Mouse (Mus musculus): ENCODE measurements around the gene Polr3a. TPM values are rescaled to one million over a fixed set of nuclear protein-coding genes. Genes with fewer than 3 reads are reported as not detected.
"Not testable (repeated sequence)": the region's sequence is repeated elsewhere in the genome, so short reads cannot be mapped to it uniquely, and the experiment has no call there.

The Polr3a gene
- polyA plus RNA-seq, 1 experiment from 2014 or later: 5.1 TPM

DNA sequence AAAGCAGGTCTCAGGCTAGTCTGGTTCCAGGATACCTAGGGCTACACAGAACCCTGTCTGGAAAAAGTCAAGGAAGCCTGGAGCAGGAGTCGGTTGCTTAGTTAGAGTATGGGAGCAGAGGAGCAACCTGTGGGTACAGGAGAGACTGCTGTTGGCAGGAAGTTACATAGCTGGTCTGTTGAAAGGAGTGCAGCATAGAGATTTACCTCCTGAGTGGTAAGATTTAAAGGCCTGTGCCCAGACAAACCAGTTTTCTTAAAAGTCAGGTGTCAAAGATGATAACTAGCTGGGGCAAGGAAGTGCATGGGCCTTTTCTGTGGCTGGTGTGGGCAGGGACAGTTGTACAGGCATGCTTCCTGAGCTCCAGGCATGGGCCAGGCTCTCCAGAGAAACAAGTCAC lies 10.6 kb upstream of the Polr3a start:
- Histone ChIP-seq H3K9ac (ENCODE audit: low read depth, low read length) (no peak overlapping the region), H3K9me3 (ENCODE audit: control insufficient read depth) (no peaks in the 10 kb centered on the region), H3K4me2 (replicated peaks; ENCODE audit: low read depth) (no peak overlapping the region), H3K4me3 (ENCODE audit: low read depth, low read length) (no peak overlapping the region), H3K27ac (ENCODE audit: low read depth, low read length) (no peak overlapping the region), H3K36me3 (ENCODE audit: control insufficient read depth, insufficient read depth) (peaks cover 69% of the 10 kb centered on the region), H3K4me1 (replicated peaks; ENCODE audit: control insufficient read depth, insufficient read depth, low read length) (no peaks in the 10 kb centered on the region), H3K27me3 (replicated peaks; ENCODE audit: control insufficient read depth, insufficient read depth, low read length) (no peaks in the 10 kb centered on the region)
- TF ChIP-seq CTCF (IDR thresholded peaks at IDR 0.05; ENCODE audit: low read depth): no peak
- no peak for ATAC-seq
- WGBS: 76% methylated on average over 1 of the region's 1 CpGs

DNA sequence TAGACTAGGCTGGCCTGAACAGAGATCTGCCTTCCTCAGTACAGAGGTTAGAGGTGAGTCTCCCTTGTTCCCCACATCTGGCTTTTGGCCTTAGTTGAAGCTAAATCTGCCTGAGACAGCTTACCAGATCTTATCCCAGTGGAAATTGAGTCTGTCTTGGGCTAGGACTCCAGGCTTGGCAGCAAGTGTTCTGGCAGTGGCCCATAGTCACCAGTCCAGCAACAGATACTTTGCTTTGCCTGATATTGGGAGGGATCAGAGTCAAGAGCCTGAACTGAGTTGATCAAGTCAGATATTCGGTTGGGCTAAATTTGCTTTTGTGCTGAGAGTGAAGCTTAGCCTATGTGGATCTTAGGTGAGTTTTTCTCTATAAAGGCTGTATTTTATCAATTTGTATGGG lies 9.6 kb upstream of the Polr3a start:
- H3K4me2 ChIP-seq (replicated peaks; ENCODE audit: low read depth): no peak overlapping the region
- H3K36me3 ChIP-seq (ENCODE audit: control insufficient read depth, insufficient read depth): peaks cover 74% of the 10 kb centered on the region
- 95% methylated on average over 1 of the region's 1 CpGs for WGBS
- no peak overlapping the region for H3K9ac ChIP-seq (ENCODE audit: low read depth, low read length)
- no peak for ATAC-seq
- H3K27ac ChIP-seq (ENCODE audit: low read depth, low read length): no peak overlapping the region; the same call in 1 of the 2 replicates
- H3K4me3 ChIP-seq (ENCODE audit: low read depth, low read length): no peak overlapping the region
- peaks cover 3% of the 10 kb centered on the region; the same call in 1 of the 2 replicates for H3K4me1 ChIP-seq (replicated peaks; ENCODE audit: control insufficient read depth, insufficient read depth, low read length)
- TF ChIP-seq CTCF (IDR thresholded peaks at IDR 0.05; ENCODE audit: low read depth): no peak
- no peaks in the 10 kb centered on the region for H3K9me3 ChIP-seq (ENCODE audit: control insufficient read depth)
- H3K27me3 ChIP-seq (replicated peaks; ENCODE audit: control insufficient read depth, insufficient read depth, low read length): no peaks in the 10 kb centered on the region

DNA sequence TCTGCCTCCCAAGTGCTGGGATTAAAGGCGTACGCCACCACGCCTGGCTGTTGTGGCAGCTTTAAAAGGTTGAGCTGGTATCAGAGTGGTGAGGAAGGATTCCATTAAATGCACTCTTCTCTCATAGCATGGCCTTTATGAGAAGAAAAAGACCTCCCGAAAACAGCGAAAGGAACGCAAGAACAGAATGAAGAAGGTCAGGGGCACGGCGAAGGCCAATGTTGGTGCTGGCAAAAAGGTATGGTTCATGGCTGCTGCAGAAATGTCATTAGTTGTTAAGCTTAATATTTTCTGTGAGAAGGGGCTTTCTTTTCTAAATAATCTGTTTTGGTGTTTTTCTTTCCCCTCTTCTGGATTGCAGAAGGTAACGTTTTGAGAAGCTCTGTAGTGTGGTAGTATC lies 6.4 kb upstream of the Polr3a start:
- H3K27ac ChIP-seq (ENCODE audit: low read depth, low read length): no peak overlapping the region
- no peak for TF ChIP-seq CTCF (IDR thresholded peaks at IDR 0.05; ENCODE audit: low read depth)
- H3K9me3 ChIP-seq (ENCODE audit: control insufficient read depth): no peaks in the 10 kb centered on the region
- H3K27me3 ChIP-seq (replicated peaks; ENCODE audit: control insufficient read depth, insufficient read depth, low read length): no peaks in the 10 kb centered on the region
- no peak overlapping the region for H3K4me2 ChIP-seq (replicated peaks; ENCODE audit: low read depth)
- no peak overlapping the region for H3K4me3 ChIP-seq (ENCODE audit: low read depth, low read length)
- 79% methylated on average over 9 of the region's 9 CpGs for WGBS
- H3K36me3 ChIP-seq (ENCODE audit: control insufficient read depth, insufficient read depth): peaks cover 58% of the 10 kb centered on the region
- no peak overlapping the region for H3K9ac ChIP-seq (ENCODE audit: low read depth, low read length)
- H3K4me1 ChIP-seq (replicated peaks; ENCODE audit: control insufficient read depth, insufficient read depth, low read length): peaks cover 3% of the 10 kb centered on the region; the same call in 1 of the 2 replicates
- no peak for ATAC-seq

DNA sequence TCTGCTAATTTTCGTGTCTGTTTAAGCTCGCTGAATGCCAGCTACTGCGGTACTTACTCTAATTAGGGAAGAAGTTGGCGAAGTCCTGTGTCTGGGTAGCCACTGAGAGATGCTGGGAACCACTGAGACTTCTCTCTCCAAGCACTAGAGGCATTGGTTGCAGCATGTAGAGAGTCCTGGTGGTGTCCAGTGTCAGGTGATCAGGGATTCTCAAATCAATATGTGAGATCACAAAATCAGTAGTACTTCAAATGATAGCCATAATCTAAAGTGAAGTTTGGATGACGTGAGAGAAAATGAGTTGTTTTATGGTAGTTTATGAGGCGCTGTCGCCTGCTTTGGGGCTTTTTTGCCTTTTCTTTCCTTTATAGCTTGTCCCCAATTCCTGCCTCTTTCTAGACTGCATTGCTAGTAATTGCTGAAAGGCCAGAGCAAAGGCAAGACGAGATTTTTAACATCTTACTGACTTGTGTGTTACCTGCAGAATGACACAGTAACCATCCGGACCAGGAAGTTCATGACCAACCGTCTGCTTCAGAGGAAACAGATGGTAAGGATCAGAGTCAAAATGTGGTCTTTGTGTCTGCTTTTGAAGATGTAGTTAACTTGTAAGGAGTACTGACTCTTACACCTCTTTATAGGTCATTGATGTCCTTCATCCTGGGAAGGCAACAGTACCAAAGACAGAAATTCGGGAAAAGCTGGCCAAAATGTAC lies 4.6 kb upstream of the Polr3a start:
- peak overlapping the region; percentile 77 for H3K4me2 ChIP-seq (replicated peaks; ENCODE audit: low read depth)
- no peak for TF ChIP-seq CTCF (IDR thresholded peaks at IDR 0.05; ENCODE audit: low read depth)
- H3K36me3 ChIP-seq (ENCODE audit: control insufficient read depth, insufficient read depth): peaks cover 41% of the 10 kb centered on the region
- peaks cover 3% of the 10 kb centered on the region; the same call in 1 of the 2 replicates for H3K4me1 ChIP-seq (replicated peaks; ENCODE audit: control insufficient read depth, insufficient read depth, low read length)
- no peak for ATAC-seq
- peak overlapping the region; percentile 82 for H3K27ac ChIP-seq (ENCODE audit: low read depth, low read length)
- WGBS: 4% methylated on average over 11 of the region's 11 CpGs
- H3K4me3 ChIP-seq (ENCODE audit: low read depth, low read length): peak overlapping the region; percentile 84
- H3K9me3 ChIP-seq (ENCODE audit: control insufficient read depth): no peaks in the 10 kb centered on the region
- peak overlapping the region; percentile 93 for H3K9ac ChIP-seq (ENCODE audit: low read depth, low read length)
- H3K27me3 ChIP-seq (replicated peaks; ENCODE audit: control insufficient read depth, insufficient read depth, low read length): no peaks in the 10 kb centered on the region

DNA sequence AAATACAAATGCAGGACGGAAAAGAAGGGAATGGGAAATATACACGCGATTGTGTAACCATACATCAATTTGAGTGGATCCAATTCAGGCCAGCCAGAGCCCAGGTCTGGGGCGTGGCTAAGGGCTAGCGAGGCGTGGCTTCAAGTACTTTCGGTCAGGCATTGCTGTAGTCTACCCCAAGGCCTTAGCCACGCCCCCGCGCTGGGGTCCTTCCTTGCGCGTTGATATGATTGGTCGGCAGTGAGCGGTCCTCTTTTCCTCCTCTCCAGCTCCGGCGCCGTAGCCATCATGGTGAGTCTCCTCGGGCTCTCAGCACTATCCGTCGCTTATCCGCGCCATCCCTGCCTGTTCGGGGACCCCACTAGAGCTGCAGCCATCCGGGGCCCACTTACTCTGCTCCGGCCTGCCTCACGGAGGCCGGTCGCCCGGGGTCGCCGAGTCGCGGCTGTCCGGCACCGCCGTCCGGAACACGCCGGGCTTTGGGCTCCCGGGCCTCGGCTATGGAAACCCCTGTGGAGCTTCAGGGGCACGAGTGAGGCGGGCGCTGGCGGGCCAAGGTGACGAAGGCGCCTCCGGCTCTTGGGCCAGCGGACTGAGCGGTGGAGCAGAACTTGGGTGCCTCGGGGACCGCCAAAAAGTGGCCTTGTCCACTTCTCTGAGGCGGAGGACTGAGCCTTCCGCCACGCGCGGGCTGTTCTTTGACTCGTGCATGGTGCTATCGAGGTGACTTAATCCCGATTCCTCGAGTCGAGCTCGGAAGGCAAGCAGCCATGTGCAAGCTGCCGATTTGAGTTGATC lies 3.8 kb upstream of the Polr3a start:
- no peak for TF ChIP-seq CTCF (IDR thresholded peaks at IDR 0.05; ENCODE audit: low read depth)
- peak overlapping the region; percentile 82 for H3K27ac ChIP-seq (ENCODE audit: low read depth, low read length)
- peaks cover 33% of the 10 kb centered on the region for H3K36me3 ChIP-seq (ENCODE audit: control insufficient read depth, insufficient read depth)
- H3K27me3 ChIP-seq (replicated peaks; ENCODE audit: control insufficient read depth, insufficient read depth, low read length): no peaks in the 10 kb centered on the region
- peak; percentile 91 for ATAC-seq
- WGBS: under 1% methylated on average over 64 of the region's 64 CpGs
- peak overlapping the region; percentile 77 for H3K4me2 ChIP-seq (replicated peaks; ENCODE audit: low read depth)
- peaks cover 3% of the 10 kb centered on the region; the same call in 1 of the 2 replicates for H3K4me1 ChIP-seq (replicated peaks; ENCODE audit: control insufficient read depth, insufficient read depth, low read length)
- peak overlapping the region; percentile 93 for H3K9ac ChIP-seq (ENCODE audit: low read depth, low read length)
- H3K4me3 ChIP-seq (ENCODE audit: low read depth, low read length): peak overlapping the region; percentile 84
- H3K9me3 ChIP-seq (ENCODE audit: control insufficient read depth): no peaks in the 10 kb centered on the region

DNA sequence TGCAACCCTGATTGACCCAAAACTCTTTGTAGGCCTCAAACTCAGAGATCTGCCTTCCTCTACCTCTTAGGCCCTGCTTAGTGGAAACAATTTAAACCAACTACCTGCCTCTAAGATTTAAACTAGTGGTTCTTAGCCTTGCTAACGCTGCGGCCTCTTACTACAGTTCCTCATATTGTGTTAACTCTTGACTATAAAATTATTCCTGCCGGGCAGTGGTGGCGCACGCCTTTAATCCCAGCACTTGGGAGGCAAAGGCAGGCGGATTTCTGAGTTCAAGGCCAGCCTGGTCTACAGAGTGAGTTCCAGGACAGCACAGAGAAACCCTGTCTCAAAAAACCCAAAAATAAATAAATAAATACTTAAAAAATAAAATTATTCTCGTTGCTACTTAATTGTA lies 2.9 kb upstream of the Polr3a start:
- not testable (repeated sequence) for H3K4me1 ChIP-seq (replicated peaks; ENCODE audit: control insufficient read depth, insufficient read depth, low read length); H3K27me3 ChIP-seq (replicated peaks; ENCODE audit: control insufficient read depth, insufficient read depth, low read length); H3K9ac ChIP-seq (ENCODE audit: low read depth, low read length); H3K9me3 ChIP-seq (ENCODE audit: control insufficient read depth); ATAC-seq; H3K27ac ChIP-seq (ENCODE audit: low read depth, low read length); H3K4me3 ChIP-seq (ENCODE audit: low read depth, low read length)
- H3K36me3 ChIP-seq (ENCODE audit: control insufficient read depth, insufficient read depth): peaks cover 26% of the 10 kb centered on the region
- WGBS: 87% methylated on average over 7 of the region's 7 CpGs
- H3K4me2 ChIP-seq (replicated peaks; ENCODE audit: low read depth): peak overlapping the region; percentile 33; the same call in 1 of the 2 replicates
